Mouse (Mus musculus) embryo, embryonic 10.5 days (tissue): ENCODE measurements around the gene Mtfr2.

Experiments used
- DNase-seq: peaks from one replicate; pipeline ENCODE4 v3.0.0-alpha.2; 2015; ENCODE audit warnings: low spot score

Gene Mtfr2

GRCm38 (mm10) chr10:20379071-20379735, 31.6 kb downstream of the Mtfr2 start:
- no peak for DNase-seq

- no peak for DNase-seq
These were observed 33.2 kb downstream of the Mtfr2 start for GRCm38 (mm10) chr10:20380798-20381197.

- no peak for DNase-seq
These were observed 33.8 kb downstream of the Mtfr2 start for GRCm38 (mm10) chr10:20381352-20381751.

GRCm38 (mm10) chr10:20382807-20383419, 35.3 kb downstream of the Mtfr2 start:
- peak; percentile 47 for DNase-seq

- DNase-seq: no peak
These were observed 43.0 kb downstream of the Mtfr2 start for GRCm38 (mm10) chr10:20390568-20390967.

GRCm38 (mm10) chr10:20394815-20395214, 47.2 kb downstream of the Mtfr2 start:
- DNase-seq: no peak

GRCm38 (mm10) chr10:20395778-20396177, 48.2 kb downstream of the Mtfr2 start:
- no peak for DNase-seq

GRCm38 (mm10) chr10:20398224-20398623, 50.7 kb downstream of the Mtfr2 start:
- no peak for DNase-seq

GRCm38 (mm10) chr10:20398641-20399390, 51.2 kb downstream of the Mtfr2 start:
- no peak for DNase-seq

- DNase-seq: no peak
These were observed 52.8 kb downstream of the Mtfr2 start for GRCm38 (mm10) chr10:20400406-20400805.

GRCm38 (mm10) chr10:20402941-20403340, 55.4 kb downstream of the Mtfr2 start:
- no peak for DNase-seq

- DNase-seq: peak; percentile 69
These were observed 57.9 kb downstream of the Mtfr2 start for GRCm38 (mm10) chr10:20405471-20405870.

- DNase-seq: no peak
These were observed 60.8 kb downstream of the Mtfr2 start for GRCm38 (mm10) chr10:20408336-20408735.

- DNase-seq: no peak
These were observed 61.6 kb downstream of the Mtfr2 start for GRCm38 (mm10) chr10:20409181-20409580.
